In the genomic region with DNA sequence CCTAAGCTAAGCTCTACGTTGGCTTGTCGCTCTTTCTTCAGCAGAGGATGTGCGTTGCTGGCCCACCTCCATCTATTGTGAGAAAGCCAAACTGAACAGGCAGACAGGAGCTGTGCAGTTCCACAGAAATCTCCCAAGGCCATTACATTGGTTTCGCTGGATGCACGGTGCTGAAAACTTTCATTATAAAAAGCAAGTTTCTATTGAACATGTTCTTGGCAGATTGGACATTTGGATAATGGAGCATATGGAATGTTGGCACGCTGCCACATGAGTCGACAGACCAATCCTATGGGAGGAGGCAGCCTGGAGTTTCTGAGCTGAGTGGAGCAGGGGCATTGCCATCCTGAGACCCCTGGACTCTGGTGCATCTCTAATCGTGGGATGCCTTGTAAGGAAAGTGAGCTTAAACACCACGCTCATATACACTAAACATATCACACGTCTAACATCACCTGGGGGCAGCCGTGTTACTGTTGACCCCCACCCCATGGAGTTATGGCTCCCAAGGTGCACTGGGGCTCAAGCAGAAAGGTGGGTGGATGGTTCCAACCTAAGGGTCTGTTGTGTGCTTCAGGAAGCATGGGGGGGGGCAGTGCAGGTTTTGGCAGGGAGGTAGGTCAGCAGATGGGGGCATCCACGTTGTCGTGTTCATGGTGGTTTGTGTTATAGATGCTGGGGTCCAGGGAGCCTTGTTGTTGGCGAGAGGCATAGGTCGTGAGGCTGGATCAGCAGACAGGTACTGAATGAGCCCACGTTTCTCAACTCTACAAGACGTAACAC, we compare ENCODE assay signal across 17 mouse cellular contexts. TPM values are rescaled to one million over a fixed set of nuclear protein-coding genes. Genes with fewer than 3 reads are reported as not detected.
A peak's percentile ranks its signal among the peaks of the same experiment; 100 is the strongest.
DNase-seq lines count a peak whose midpoint lies in the region; ATAC-seq lines count a peak whose summit lies in the region.
"Had no signal": no experiment of that assay in that cellular context is flagged by ENCODE, and none has a peak within 500 bp of the region (broad histone marks: within the 10 kb centered on the region; RNA-seq: fewer than 3 reads in every experiment).

No protein-coding gene starts in this region.

- H3K36me3 ChIP-seq in limb, embryonic 13.5 days, result no peaks in the 10 kb centered on the region
- H3K36me3 ChIP-seq in limb, embryonic 10.5 days, result no peaks in the 10 kb centered on the region
- H3K36me3 ChIP-seq in intestine, embryonic 16.5 days (ENCODE audit: control insufficient read depth, insufficient read depth, low read length), result no peaks in the 10 kb centered on the region
- H3K36me3 ChIP-seq: heart, embryonic 15.5 days had no signal

- peaks cover 42% of the 10 kb centered on the region for H3K4me1 ChIP-seq in limb, embryonic 13.5 days
- H3K4me1 ChIP-seq in limb, embryonic 10.5 days, result peaks cover 38% of the 10 kb centered on the region
- peaks cover 12% of the 10 kb centered on the region for H3K4me1 ChIP-seq in intestine, embryonic 16.5 days (ENCODE audit: control insufficient read depth, insufficient read depth, low read length)

- no peak overlapping the region for H3K4me3 ChIP-seq in limb, embryonic 13.5 days
- no peak overlapping the region for H3K4me3 ChIP-seq in limb, embryonic 10.5 days
- H3K4me3 ChIP-seq in intestine, embryonic 16.5 days (ENCODE audit: low read length), result no peak overlapping the region
- H3K4me3 ChIP-seq: erythroblast, embryonic 14.5 days; heart, embryonic 15.5 days; layer of hippocampus, adult 2 months had no signal

- ATAC-seq in limb, embryonic 13.5 days (ENCODE audit: low FRiP score, low read depth), result no peak
- no peak for ATAC-seq in intestine, embryonic 16.5 days
- ATAC-seq: activated CD4-positive, CD25-positive, alpha-beta regulatory T cell, adult 4 months; intestine, postnatal 0 days; liver, postnatal 0 days had no signal

- 0 out of 2 replicates have a peak, but pooled peaks cover 4% of the 10 kb centered on the region for H3K27me3 ChIP-seq in limb, embryonic 13.5 days
- peaks cover 32% of the 10 kb centered on the region; the same call in 1 of the 2 replicates for H3K27me3 ChIP-seq in limb, embryonic 10.5 days (ENCODE audit: low read depth, poor library complexity, severe bottlenecking)
- H3K27me3 ChIP-seq in intestine, embryonic 16.5 days (replicated peaks; ENCODE audit: control insufficient read depth, insufficient read depth, low read length), result no peaks in the 10 kb centered on the region
- H3K27me3 ChIP-seq: heart, embryonic 15.5 days had no signal

- WGBS in limb, embryonic 13.5 days, result 74% methylated on average over 17 of the region's 17 CpGs
- whole genome bisulfite sequencing in limb, embryonic 10.5 days, result 94% methylated on average over 17 of the region's 17 CpGs
- WGBS in intestine, embryonic 16.5 days, result 73% methylated on average over 17 of the region's 17 CpGs

- no peak overlapping the region for H3K9ac ChIP-seq in limb, embryonic 13.5 days
- H3K9ac ChIP-seq in intestine, embryonic 16.5 days (ENCODE audit: low read depth, low read length), result no peak overlapping the region
- H3K9ac ChIP-seq: heart, embryonic 15.5 days; liver, postnatal 0 days had no signal

- H3K27ac ChIP-seq in limb, embryonic 13.5 days, result peak overlapping the region; percentile 44; the same call in 1 of the 2 replicates
- H3K27ac ChIP-seq in limb, embryonic 10.5 days, result no peak overlapping the region
- H3K27ac ChIP-seq in intestine, embryonic 16.5 days (ENCODE audit: low read length), result no peak overlapping the region
- H3K27ac ChIP-seq: heart, embryonic 15.5 days; layer of hippocampus, adult 2 months had no signal

- H3K4me2 ChIP-seq in limb, embryonic 13.5 days (replicated peaks), result no peak overlapping the region
- no peak overlapping the region for H3K4me2 ChIP-seq in intestine, embryonic 16.5 days (ENCODE audit: low read depth, low read length)
- H3K4me2 ChIP-seq: heart, embryonic 15.5 days had no signal

- DNase-seq in cerebellum, postnatal 25 days, result peak; percentile 33 to 66
- no peak for DNase-seq in cerebellum, adult 18-20 months
- no peak for DNase-seq in limb, embryonic 10.5 days (ENCODE audit: low spot score)
- peak; percentile 22 for DNase-seq in right cerebral cortex, postnatal 4 days
- DNase-seq in right cerebral cortex, adult 2 months (ENCODE audit: low spot score in 2 of 2), result no peak
- DNase-seq in frontal cortex, postnatal 25 days (ENCODE audit: low spot score in 2 of 2), result no peak
- DNase-seq: gastrocnemius, postnatal 25 days; liver, postnatal 0 days had no signal

- no peaks in the 10 kb centered on the region for H3K9me3 ChIP-seq in limb, embryonic 13.5 days
- H3K9me3 ChIP-seq in limb, embryonic 10.5 days (replicated peaks), result no peaks in the 10 kb centered on the region
- H3K9me3 ChIP-seq in intestine, embryonic 16.5 days (ENCODE audit: control insufficient read depth, low read length), result no peaks in the 10 kb centered on the region
- H3K9me3 ChIP-seq: heart, embryonic 15.5 days had no signal

RNA-seq across cellular contexts. Expression of gene Ccdc182, which starts 35.1 kb away (rescaled TPM):
- 0.11 TPM in 1 of 2 replicates, not detected in the other for polyA plus RNA-seq in limb, embryonic 13.5 days (2015; fragmentation: Nextera tagmentation; extraction: Ambion mirVana)
- polyA plus RNA-seq in limb, embryonic 10.5 days (2016; fragmentation: Nextera tagmentation; extraction: Ambion mirVana), result not detected in 2 replicates
- polyA plus RNA-seq in intestine, embryonic 16.5 days (2015; fragmentation: Nextera tagmentation; extraction: Ambion mirVana), result not detected in 2 replicates
- polyA plus RNA-seq: activated CD4-positive, CD25-positive, alpha-beta regulatory T cell, adult 4 months; cortical plate, adult 2 months; erythroblast, embryonic 14.5 days; heart, embryonic 15.5 days; intestine, postnatal 0 days; liver, postnatal 0 days; spleen, adult 2 months had no signal

Comparison
In these comparisons a context has a peak if more than half of its experiments do, and no peak if none do; other contexts are left out.
1. DNase-seq: peak in cerebellum, postnatal 25 days (2 of 2) and right cerebral cortex, postnatal 4 days (single experiment); none in cerebellum, adult 18-20 months (0 of 2), limb, embryonic 10.5 days (single experiment), right cerebral cortex, adult 2 months (0 of 2) and frontal cortex, postnatal 25 days (0 of 2).